Mouse (Mus musculus) intestine, postnatal 0 days (tissue): Measurements from ENCODE around the gene Dock7. TPM values are rescaled to one million over a fixed set of nuclear protein-coding genes. Genes with fewer than 3 reads are reported as not detected.
A peak's percentile ranks its signal among the peaks of the same experiment; 100 is the strongest.

Experiments
- ATAC-seq: fragments of 200-750 bp; cut with Nextera tagmentation; 2 replicates; pipeline ENCODE4 v1.8.0; 2017; ENCODE audit warnings: mild to moderate bottlenecking, moderate TSS enrichment, moderate library complexity
- H3K27ac ChIP-seq: fragments of 300-500 bp; sonication (generic); 2 replicates; pipeline ENCODE4 v1.5.1; 2014; ENCODE audit warnings: mild to moderate bottlenecking, low read depth, low read length, moderate library complexity
- H3K27me3 ChIP-seq: fragments of 300-500 bp; sonication (generic); replicated peaks from 2 replicates; pipeline ENCODE4 v1.6.1; 2014; ENCODE audit warnings: low read length, mixed read lengths; ENCODE audit not compliant: control insufficient read depth, insufficient read depth
- H3K36me3 ChIP-seq: fragments of 300-500 bp; sonication (generic); 2 replicates; pipeline ENCODE4 v1.6.1; 2014; ENCODE audit warnings: mild to moderate bottlenecking, moderate library complexity; ENCODE audit not compliant: control insufficient read depth, insufficient read depth
- H3K4me1 ChIP-seq: fragments of 300-500 bp; sonication (generic); replicated peaks from 2 replicates; pipeline ENCODE4 v1.6.1; 2014; ENCODE audit warnings: antibody characterized with exemption, low read length, mixed read lengths; ENCODE audit not compliant: control insufficient read depth, insufficient read depth
- H3K4me2 ChIP-seq: fragments of 300-500 bp; sonication (generic); replicated peaks from 2 replicates; pipeline ENCODE4 v1.6.1; 2014; ENCODE audit warnings: low read depth, mild to moderate bottlenecking, moderate library complexity
- H3K4me3 ChIP-seq: fragments of 300-500 bp; sonication (generic); 2 replicates; pipeline ENCODE4 v1.5.1; 2014; ENCODE audit warnings: low read depth, low read length
- H3K9ac ChIP-seq: fragments of 300-500 bp; sonication (generic); 2 replicates; pipeline ENCODE4 v1.6.1; 2014; ENCODE audit warnings: mild to moderate bottlenecking, low read depth, low read length
- H3K9me3 ChIP-seq: fragments of 300-500 bp; sonication (generic); 2 replicates; pipeline ENCODE4 v1.6.1; 2016; ENCODE audit warnings: mixed run types; ENCODE audit not compliant: control insufficient read depth
- CTCF ChIP-seq: sonication (generic); IDR thresholded peaks from 2 replicates; pipeline ENCODE4 v1.5.1; 2016; ENCODE audit warnings: low read depth, mild to moderate bottlenecking, control low read depth, antibody characterized with exemption, moderate library complexity
- WGBS: fragments of 180-500 bp; shearing (Covaris S2); extraction: QIAGEN DNeasy Blood & Tissue Kit; methylation state at CpG from one replicate; pipeline ENCODE4 v1.1.7; 2014; 5-methylcytosine and 5-hydroxymethylcytosine counted together
- polyA plus RNA-seq: library from polyadenylated mRNA; unstranded; fragments of >200 nt; fragmentation: Nextera tagmentation; extraction: Ambion mirVana; gene quantifications from 2 replicates; pipeline ENCODE4 v1.2.1, GENCODE M21; 2015

Dock7 gene
- 18.7 and 21.3 TPM in 2 replicates for polyA plus RNA-seq

DNA sequence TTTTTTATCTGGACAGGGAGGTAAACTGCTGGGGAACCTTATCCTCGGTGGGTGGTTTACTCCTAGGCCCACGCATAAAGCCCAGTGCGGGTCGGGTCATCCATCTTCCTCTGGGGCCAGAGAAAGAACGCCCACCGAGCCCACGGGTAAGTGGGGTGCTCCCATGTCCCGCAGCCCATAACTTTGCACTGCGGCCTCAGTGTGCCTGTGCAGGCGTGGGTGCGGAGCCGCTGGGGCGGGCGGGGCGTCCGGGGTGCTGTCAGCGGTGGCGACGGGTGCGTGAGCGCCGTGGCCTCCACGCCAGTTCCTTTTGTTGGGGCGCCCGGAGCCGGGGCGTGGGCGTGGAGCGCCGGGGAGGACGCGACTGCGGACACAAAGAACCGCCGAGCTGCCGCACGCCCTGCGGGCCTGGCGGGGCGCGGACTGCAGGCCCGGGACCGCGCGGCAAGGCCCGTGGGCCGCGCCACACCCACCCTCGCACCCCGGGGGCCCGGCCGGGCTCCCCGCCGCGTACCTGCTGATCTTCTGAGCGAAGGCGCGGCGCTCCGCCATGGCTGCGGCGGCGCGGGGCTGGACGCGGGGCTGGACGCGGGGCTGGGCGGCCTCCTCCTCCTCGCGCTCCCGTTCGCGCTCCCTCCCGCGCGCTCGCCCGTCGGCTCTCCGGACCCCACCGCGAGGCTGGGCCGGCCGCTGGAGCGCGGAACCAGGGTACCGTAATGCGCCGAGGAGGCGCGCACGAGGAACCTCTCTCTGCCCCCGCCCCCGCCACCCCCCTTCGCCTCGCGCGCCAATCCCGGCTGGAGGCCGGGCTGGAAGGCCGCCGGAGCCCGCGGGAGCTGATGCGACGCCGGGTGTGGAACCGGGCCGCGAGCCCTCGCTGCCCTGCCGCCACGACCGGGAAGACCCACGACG is at the start of gene Dock7:
Gene Dock7 (minus strand): TSS at position 705 of the 912 bp plus-strand sequence.
- ATAC-seq = peak; percentile 91
- no peaks in the 10 kb centered on the region for H3K9me3 ChIP-seq
- under 1% methylated on average over 109 of the region's 117 CpGs for WGBS
- peak within 1 kb of the TSS; percentile 91 for H3K9ac ChIP-seq
- peak within 1 kb of the TSS; percentile 81 for H3K27ac ChIP-seq
- peaks cover 5% of the 10 kb centered on the region for H3K4me1 ChIP-seq
- H3K4me3 ChIP-seq = peak within 1 kb of the TSS; percentile 91
- peak within 1 kb of the TSS; percentile 88 for H3K4me2 ChIP-seq
- no peak for TF ChIP-seq CTCF
- H3K27me3 ChIP-seq = no peaks in the 10 kb centered on the region
- no peaks in the 10 kb centered on the region for H3K36me3 ChIP-seq

GRCm38 (mm10) chr4:99168869-99169268 is 48.2 kb upstream of the Dock7 start:
- H3K27me3 ChIP-seq = no peaks in the 10 kb centered on the region
- H3K4me1 ChIP-seq = no peaks in the 10 kb centered on the region
- no peak for ATAC-seq
- no peaks in the 10 kb centered on the region for H3K36me3 ChIP-seq
- WGBS = 92% methylated on average over 5 of the region's 5 CpGs
- TF ChIP-seq CTCF = no peak
- no peak overlapping the region for H3K4me3 ChIP-seq
- H3K27ac ChIP-seq = no peak overlapping the region
- no peaks in the 10 kb centered on the region for H3K9me3 ChIP-seq
- no peak overlapping the region for H3K9ac ChIP-seq
- no peak overlapping the region for H3K4me2 ChIP-seq

- no peaks in the 10 kb centered on the region for H3K36me3 ChIP-seq
- ATAC-seq = peak; percentile 86
- no peaks in the 10 kb centered on the region for H3K9me3 ChIP-seq
- H3K27ac ChIP-seq = peak overlapping the region; percentile 22; the same call in 1 of the 2 replicates
- H3K27me3 ChIP-seq = no peaks in the 10 kb centered on the region
- 19% methylated on average over 4 of the region's 4 CpGs for WGBS
- H3K9ac ChIP-seq = no peak overlapping the region
- H3K4me2 ChIP-seq = peak overlapping the region; percentile 54
- H3K4me1 ChIP-seq = no peaks in the 10 kb centered on the region; the same call in 1 of the 2 replicates
- H3K4me3 ChIP-seq = peak overlapping the region; percentile 25; the same call in 1 of the 2 replicates
- no peak for TF ChIP-seq CTCF
These were observed 42.8 kb upstream of the Dock7 start for GRCm38 (mm10) chr4:99163547-99163946.

DNA sequence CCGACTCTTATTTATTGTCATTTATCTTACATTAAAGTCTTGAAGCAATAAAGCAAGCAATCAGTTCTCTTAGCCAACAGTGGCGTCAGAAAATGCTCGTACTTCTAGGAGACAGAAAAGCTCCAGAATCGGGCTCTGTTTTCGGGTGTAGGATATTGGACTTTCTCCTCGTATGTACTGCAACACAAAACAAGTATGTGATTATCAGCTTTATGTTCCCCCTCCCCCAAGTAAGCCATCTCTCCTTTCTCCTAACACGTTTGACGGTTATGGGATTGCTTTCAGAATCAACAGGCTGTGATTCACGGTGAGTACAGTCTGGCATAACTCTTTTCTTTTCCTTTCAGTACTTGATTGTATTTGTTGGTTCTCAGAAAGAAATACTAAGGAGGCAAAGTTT is 42.3 kb upstream of the Dock7 start:
- Histone ChIP-seq H3K4me1 (no peaks in the 10 kb centered on the region; the same call in 1 of the 2 replicates), H3K27me3 (no peaks in the 10 kb centered on the region), H3K4me3 (peak overlapping the region; percentile 25), H3K4me2 (peak overlapping the region; percentile 54), H3K9ac (no peak overlapping the region), H3K36me3 (no peaks in the 10 kb centered on the region), H3K9me3 (no peaks in the 10 kb centered on the region), H3K27ac (peak overlapping the region; percentile 22; the same call in 1 of the 2 replicates)
- peak; percentile 46; the same call in 1 of the 2 replicates for ATAC-seq
- 24% methylated on average over 9 of the region's 9 CpGs for WGBS
- TF ChIP-seq CTCF = no peak

- no peaks in the 10 kb centered on the region for H3K36me3 ChIP-seq
- H3K27ac ChIP-seq = no peak overlapping the region
- 0 out of 2 replicates have a peak overlapping the region, but pooled peaks have one; percentile 4 for H3K4me2 ChIP-seq
- no peaks in the 10 kb centered on the region for H3K27me3 ChIP-seq
- 45% methylated on average over 6 of the region's 6 CpGs for WGBS
- no peaks in the 10 kb centered on the region; the same call in 1 of the 2 replicates for H3K4me1 ChIP-seq
- H3K9me3 ChIP-seq = no peaks in the 10 kb centered on the region
- TF ChIP-seq CTCF = no peak
- no peak overlapping the region for H3K4me3 ChIP-seq
- no peak overlapping the region for H3K9ac ChIP-seq
- no peak for ATAC-seq
These were observed 40.8 kb upstream of the Dock7 start for GRCm38 (mm10) chr4:99161457-99161971.

DNA sequence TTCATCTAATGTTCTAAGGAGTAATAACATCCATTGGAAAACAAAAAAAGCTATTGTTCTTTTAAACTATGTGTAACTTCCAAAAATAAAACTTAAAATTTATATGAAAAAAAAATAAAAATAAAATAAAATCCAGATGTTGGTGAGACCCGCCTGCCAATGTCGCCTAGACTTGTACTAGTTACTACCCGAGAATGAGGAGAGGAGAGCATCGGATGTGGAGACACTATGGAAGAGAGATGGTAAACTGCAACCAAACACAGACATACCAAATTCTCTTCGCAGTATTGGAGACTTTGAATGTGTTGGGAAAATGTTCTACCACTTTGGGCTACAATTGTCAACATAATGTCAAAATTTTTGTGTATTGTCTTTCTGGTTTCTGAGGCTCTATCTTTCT is 40.2 kb upstream of the Dock7 start:
- 86% methylated on average over 5 of the region's 5 CpGs for WGBS
- no peaks in the 10 kb centered on the region; the same call in 1 of the 2 replicates for H3K4me1 ChIP-seq
- no peak for ATAC-seq
- H3K27ac ChIP-seq = no peak overlapping the region
- no peaks in the 10 kb centered on the region for H3K9me3 ChIP-seq
- H3K4me2 ChIP-seq = no peak overlapping the region
- H3K9ac ChIP-seq = no peak overlapping the region
- H3K4me3 ChIP-seq = no peak overlapping the region
- TF ChIP-seq CTCF = no peak
- H3K27me3 ChIP-seq = no peaks in the 10 kb centered on the region
- H3K36me3 ChIP-seq = no peaks in the 10 kb centered on the region
